Mouse (Mus musculus) olfactory bulb, adult 2 months (tissue): ENCODE results near the gene Npvf.

Experiments
- CTCF ChIP-seq: fragments of 200-500 bp; IDR thresholded peaks from 2 replicates; pipeline ENCODE4 v1.5.1; 2012; ENCODE audit warnings: low read depth, mild to moderate bottlenecking, low read length, moderate library complexity; ENCODE audit not compliant: insufficient read depth
- POLR2A ChIP-seq: fragments of 200-500 bp; IDR thresholded peaks from 2 replicates; pipeline ENCODE4 v1.6.1; 2012; ENCODE audit warnings: mild to moderate bottlenecking, low read depth, low read length, moderate library complexity; ENCODE audit not compliant: insufficient read depth

GRCm38 (mm10) chr6:50640377-50640776 is 13.9 kb downstream of the Npvf start:
- TF ChIP-seq CTCF = no peak
- no peak for TF ChIP-seq POLR2A
